Mouse (Mus musculus) CD4-positive, CD25-positive, alpha-beta regulatory T cell, adult 2 months (primary cell): Measurements from ENCODE around the gene Eral1.
"Not testable (repeated sequence)": the region's sequence is repeated elsewhere in the genome, so short reads cannot be mapped to it uniquely, and the experiment has no call there.

Source experiments
- DNase-seq: peaks from one replicate; pipeline ENCODE4 v3.0.0-alpha.2; 2012; ENCODE audit warnings: low read depth, low spot score

Eral1 gene

GRCm38 (mm10) chr11:78087756-78088281 is 7.6 kb upstream of the Eral1 start:
- DNase-seq: no peak

GRCm38 (mm10) chr11:78086925-78087479 is 6.8 kb upstream of the Eral1 start:
- no peak for DNase-seq

GRCm38 (mm10) chr11:78083595-78083994 is 3.4 kb upstream of the Eral1 start:
- no peak for DNase-seq

GRCm38 (mm10) chr11:78074666-78075065 is 5.5 kb downstream of the Eral1 start:
- DNase-seq: no peak

- no peak for DNase-seq
These were observed 5.9 kb downstream of the Eral1 start for GRCm38 (mm10) chr11:78074277-78074652.

GRCm38 (mm10) chr11:78073577-78074276 is 6.5 kb downstream of the Eral1 start:
- DNase-seq: no peak

- DNase-seq: no peak
These were observed 7.6 kb downstream of the Eral1 start for GRCm38 (mm10) chr11:78072425-78073130.

GRCm38 (mm10) chr11:78071938-78072337 is 8.2 kb downstream of the Eral1 start:
- no peak for DNase-seq

GRCm38 (mm10) chr11:78069646-78070045 is 10.5 kb downstream of the Eral1 start:
- DNase-seq: no peak

- no peak for DNase-seq
These were observed 11.1 kb downstream of the Eral1 start for GRCm38 (mm10) chr11:78069130-78069529.

GRCm38 (mm10) chr11:78067566-78067965 is 12.6 kb downstream of the Eral1 start:
- no peak for DNase-seq

- no peak for DNase-seq
These were observed 13.5 kb downstream of the Eral1 start for GRCm38 (mm10) chr11:78066641-78067040.

- no peak for DNase-seq
These were observed 14.3 kb downstream of the Eral1 start for GRCm38 (mm10) chr11:78065906-78066305.

GRCm38 (mm10) chr11:78062563-78062962 is 17.6 kb downstream of the Eral1 start:
- DNase-seq: no peak

GRCm38 (mm10) chr11:78059833-78060757 is 20.1 kb downstream of the Eral1 start:
- DNase-seq: peak; percentile 65

GRCm38 (mm10) chr11:78056946-78057345 is 23.2 kb downstream of the Eral1 start:
- DNase-seq: no peak

- DNase-seq: no peak
These were observed 27.1 kb downstream of the Eral1 start for GRCm38 (mm10) chr11:78053078-78053477.

GRCm38 (mm10) chr11:78048637-78049036 is 31.5 kb downstream of the Eral1 start:
- DNase-seq: not testable (repeated sequence)

GRCm38 (mm10) chr11:78044758-78045251 is 35.4 kb downstream of the Eral1 start:
- DNase-seq: no peak

GRCm38 (mm10) chr11:78042290-78042870 is 37.8 kb downstream of the Eral1 start:
- DNase-seq: not testable (repeated sequence)

- no peak for DNase-seq
These were observed 39.3 kb downstream of the Eral1 start for GRCm38 (mm10) chr11:78040878-78041277.
